Mouse (Mus musculus) MN1 (cell line): Measurements from ENCODE around the gene Slc22a14.

Source experiments
- DNase-seq: peaks from one replicate; pipeline ENCODE4 v3.0.0-alpha.2; 2016; ENCODE audit warnings: low spot score

The Slc22a14 gene

GRCm38 (mm10) chr9:119203617-119204016, 161.7 kb downstream of the Slc22a14 start:
- no peak for DNase-seq

- no peak for DNase-seq
Measured at GRCm38 (mm10) chr9:119201653-119202052, 163.7 kb downstream of the Slc22a14 start.

DNA sequence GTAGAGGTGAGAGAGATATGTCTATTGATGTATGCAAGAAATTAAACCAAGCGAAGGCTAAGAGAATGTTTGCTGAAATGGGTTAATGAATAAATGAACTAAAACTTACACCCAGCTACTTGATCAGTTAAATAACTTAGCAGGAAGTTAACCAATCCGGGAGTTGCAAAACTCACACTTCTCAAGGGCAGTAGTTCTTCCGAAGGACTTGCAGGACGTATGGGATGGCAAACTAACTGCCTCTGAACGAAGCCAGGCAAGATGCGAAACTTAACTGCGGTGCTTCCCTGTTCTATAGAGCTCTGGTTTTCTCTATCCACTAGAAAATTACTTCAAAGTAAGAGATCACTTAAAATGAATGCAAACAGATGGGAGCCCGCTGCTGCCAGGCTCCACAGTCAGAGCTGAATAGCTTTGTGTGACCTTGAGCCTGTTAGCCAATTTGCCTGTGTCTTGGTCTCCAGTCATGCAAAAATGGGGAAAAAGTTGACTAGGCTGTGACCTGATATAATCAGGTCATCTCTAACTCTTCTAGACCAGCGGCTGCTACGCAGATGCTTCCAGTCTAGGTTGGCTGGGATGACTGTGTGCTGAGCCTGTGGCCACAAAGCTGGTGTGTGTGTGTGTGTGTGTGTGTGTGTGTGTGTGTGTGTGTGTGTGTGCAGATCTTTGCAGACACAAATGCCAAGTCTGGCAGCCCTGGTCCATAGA, 166.0 kb downstream of the Slc22a14 start:
- DNase-seq = no peak

DNA sequence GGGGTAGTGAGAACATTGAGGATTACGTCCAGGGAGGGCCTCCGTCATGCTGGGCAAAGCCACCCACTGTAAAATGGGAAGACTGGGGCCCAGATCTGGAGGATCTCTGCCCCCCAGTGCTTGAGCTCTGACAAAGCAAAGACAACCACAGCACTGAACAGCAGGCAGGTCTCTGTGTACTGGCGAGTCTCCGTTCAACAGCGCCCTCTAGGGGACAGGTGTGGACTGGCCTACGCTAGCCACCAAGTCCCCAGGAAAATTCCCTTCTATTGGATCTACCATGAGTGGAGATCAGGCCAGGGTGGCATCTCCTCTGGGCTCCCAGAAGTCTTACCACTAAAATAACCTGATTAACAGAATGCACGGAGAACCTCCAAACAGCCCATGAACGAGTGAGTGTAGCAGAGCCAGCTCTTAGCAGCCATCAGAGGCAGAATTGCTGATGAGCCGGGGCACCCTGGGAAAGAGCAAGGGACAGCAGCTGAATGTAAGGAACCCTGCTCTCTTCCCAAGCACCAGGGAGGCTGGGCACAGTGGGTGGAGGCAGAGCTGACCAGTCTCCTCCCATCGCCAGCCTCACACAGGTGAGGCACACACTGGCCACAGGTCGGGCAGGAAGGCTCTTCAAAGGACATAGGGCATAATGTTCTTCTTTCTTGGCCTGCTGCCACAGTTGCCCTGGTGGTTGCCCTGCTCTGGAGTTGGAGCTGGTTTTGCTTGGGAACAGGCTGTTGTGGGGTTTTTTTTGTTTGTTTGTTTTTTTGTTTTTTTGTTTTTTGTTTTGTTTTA, 173.0 kb downstream of the Slc22a14 start:
- DNase-seq = no peak

DNA sequence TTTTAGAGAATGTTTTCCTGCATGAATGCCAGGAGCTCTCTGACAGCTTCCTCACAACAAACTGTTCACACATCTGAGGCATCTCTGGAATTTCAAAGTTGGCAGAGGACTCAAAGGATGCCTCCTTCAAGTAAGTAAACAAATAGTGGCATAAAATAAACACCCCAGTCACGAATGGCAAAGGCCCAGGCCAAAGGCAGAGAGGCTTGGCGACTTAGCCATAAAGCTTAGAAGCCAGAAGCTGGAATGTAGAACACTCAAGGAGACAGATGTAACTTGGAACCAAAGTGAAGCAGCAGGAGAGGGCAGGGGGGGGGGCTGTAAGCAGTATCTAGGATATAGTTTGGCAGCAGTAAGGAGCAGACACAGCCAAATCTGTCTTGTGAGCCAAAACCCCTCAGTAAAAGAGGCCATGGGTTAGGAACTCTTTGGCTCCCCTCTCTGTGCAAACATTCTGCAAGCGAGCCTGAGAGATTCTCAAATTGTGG, 184.1 kb downstream of the Slc22a14 start:
- DNase-seq = no peak

- DNase-seq = no peak
Measured at GRCm38 (mm10) chr9:119179292-119179691, 186.1 kb downstream of the Slc22a14 start.

- no peak for DNase-seq
Measured at GRCm38 (mm10) chr9:119167608-119168007, 197.7 kb downstream of the Slc22a14 start.

- DNase-seq = no peak
Measured at GRCm38 (mm10) chr9:119165548-119165947, 199.8 kb downstream of the Slc22a14 start.

DNA sequence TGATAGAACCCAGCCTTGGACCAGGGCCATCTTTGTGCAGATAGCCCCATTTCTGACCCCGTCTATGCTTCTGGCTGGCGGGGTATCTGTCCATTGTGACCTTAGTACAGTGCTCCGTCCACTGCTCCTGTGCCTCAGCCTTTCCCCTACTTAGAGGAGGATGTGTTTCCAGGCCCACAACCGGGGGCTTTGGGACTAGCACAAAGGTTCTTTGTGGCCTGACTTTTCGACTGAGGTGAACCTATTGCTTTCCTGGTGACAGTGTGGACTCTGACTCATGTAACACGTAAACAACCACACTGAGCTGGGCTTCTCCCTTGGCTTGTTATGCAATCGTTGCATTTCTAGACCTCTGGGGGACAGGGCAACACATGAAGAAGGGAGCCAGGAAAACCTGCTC, 200.6 kb downstream of the Slc22a14 start:
- no peak for DNase-seq

GRCm38 (mm10) chr9:119160689-119161088, 204.7 kb downstream of the Slc22a14 start:
- no peak for DNase-seq

- no peak for DNase-seq
Measured at GRCm38 (mm10) chr9:119158861-119159260, 206.5 kb downstream of the Slc22a14 start, which contains the start of gene Gm47289. Gene Gm47289, plus strand, starts transcription at chr9:119159161.

DNA sequence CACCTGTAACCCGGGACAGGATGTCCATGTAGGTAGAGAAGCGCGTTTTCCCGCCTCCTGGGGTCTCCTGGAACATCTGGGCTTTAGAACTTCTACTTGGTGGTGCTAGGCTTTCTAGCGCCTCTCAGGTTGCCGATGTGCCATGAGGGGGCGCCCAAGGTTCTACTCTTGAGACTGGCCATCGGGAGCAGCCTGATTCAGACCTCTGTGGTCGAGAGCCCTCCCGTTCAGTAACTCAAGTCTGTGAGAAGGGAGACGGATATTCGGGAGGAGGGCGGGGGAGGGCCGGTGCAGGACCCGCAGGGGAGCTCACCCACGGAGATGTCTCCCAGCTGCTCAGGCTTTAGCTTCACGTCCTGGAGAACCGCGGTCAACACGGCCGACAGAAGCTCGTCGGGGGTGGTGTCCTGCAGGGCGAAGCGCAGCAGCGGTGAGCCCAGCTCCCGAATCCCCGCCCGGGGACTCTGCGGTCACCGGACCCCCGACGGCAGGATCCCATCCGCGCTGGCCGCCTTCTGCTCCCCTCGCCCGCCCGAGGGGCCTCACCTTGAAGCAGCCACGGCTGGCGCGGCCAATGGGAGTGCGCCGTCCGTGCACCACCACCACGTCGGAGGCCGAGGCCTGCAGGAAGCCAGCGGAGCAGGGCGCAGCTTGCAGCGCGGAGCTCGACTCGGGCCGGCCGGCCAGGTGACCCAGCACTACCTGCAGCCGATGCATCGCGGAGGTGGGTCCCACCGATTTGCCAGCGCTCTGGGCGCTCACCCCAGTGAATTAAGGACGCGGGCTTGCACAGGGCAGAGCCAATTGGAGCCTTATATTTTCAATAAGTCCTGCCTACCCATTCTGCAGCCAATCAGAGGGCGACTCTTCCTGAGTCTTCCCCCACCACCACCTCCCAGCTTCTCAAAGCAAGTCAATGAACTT, 208.8 kb downstream of the Slc22a14 start, which contains the start of gene Acaa1b:
Acaa1b (minus strand) TSS at position 816 of the 924 bp plus-strand sequence.
- no peak for DNase-seq

DNA sequence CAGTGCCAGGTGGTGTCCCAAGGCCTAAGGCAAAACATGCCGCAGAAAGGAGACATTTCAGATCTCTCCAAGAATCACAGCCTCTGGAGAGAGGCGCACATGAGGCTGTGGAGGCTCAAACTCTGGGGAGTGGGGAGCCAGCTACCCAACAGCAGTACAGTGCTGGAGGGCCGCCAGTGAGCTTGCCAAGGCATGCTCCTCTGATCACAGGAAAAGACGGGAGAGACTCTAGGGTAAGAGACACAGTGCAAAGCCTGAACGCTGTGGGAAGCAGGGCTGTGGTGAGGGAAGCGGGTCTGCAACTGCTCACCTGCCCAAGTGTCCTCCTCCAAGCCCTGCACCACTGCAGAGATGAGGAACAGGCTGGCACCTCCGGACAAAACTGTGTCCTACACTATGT, 209.5 kb downstream of the Slc22a14 start:
- DNase-seq = no peak

DNA sequence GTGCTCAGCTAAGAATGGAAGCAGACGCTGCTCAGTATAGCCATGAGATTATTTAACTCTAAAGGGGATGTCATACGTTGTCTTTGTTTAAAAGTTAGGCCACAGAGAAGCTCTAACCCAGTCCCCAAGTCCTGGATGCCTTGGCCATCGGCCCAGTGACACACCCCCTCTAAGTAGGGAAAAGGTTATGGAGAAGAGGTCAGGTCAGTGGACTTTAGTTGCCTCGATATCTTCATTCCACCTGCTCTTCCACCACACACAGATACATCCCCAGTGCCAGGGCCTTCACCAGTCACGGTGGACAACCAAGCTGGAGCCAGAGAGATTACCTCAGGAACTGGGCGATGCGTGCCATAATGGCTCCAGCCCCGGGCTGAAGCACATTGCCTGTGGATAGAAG, 209.9 kb downstream of the Slc22a14 start:
- DNase-seq = no peak

DNA sequence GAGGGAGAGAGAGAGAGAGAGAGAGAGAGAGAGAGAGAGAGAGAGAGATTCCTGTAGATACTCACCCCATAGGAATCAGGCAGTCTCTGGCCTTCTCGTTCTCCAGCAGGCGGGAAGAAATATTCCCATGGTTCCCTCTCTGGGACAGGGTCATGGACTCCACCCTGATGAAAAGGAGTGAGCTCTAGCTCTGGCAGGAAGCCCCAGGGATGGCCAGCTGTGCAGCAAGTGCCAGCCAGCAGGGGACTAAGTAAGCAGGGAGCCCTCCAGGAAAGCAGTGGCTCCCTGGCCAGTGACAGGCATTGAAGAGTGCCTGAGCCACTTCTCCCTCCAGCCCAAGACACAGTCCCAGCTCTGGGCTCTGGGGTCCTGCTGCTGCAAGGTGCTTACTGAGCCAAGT, 213.6 kb downstream of the Slc22a14 start:
- DNase-seq = no peak

GRCm38 (mm10) chr9:119149601-119150000, 215.8 kb downstream of the Slc22a14 start:
- no peak for DNase-seq

- DNase-seq = no peak
Measured at GRCm38 (mm10) chr9:119146098-119146770, 219.1 kb downstream of the Slc22a14 start.

- DNase-seq = no peak
Measured at GRCm38 (mm10) chr9:119145638-119146037, 219.7 kb downstream of the Slc22a14 start.

GRCm38 (mm10) chr9:119145137-119145536, 220.2 kb downstream of the Slc22a14 start:
- DNase-seq = no peak

GRCm38 (mm10) chr9:119144696-119145095, 220.7 kb downstream of the Slc22a14 start:
- no peak for DNase-seq

DNA sequence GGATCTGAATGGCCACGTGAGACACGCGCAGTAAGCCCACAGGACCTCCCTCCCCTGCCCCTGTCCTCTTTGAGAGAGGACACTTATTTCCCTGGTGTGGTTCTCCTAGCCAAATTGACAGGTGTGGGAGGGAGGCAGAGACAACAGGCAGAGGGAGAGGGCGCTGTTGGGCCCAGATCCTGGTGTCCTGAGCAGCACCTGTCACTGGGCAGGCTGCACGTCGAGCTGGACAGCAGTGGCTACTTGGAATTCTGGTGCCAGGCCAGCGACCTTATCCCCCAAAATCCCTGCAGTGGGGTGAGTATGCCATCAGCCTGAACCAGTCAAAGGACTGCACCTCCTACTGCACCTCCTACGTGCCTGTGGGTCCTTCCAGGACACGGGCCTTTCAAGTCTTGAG, 222.0 kb downstream of the Slc22a14 start:
- DNase-seq = no peak
